8 mouse cellular contexts compared by ENCODE assay signal in the genomic region with DNA sequence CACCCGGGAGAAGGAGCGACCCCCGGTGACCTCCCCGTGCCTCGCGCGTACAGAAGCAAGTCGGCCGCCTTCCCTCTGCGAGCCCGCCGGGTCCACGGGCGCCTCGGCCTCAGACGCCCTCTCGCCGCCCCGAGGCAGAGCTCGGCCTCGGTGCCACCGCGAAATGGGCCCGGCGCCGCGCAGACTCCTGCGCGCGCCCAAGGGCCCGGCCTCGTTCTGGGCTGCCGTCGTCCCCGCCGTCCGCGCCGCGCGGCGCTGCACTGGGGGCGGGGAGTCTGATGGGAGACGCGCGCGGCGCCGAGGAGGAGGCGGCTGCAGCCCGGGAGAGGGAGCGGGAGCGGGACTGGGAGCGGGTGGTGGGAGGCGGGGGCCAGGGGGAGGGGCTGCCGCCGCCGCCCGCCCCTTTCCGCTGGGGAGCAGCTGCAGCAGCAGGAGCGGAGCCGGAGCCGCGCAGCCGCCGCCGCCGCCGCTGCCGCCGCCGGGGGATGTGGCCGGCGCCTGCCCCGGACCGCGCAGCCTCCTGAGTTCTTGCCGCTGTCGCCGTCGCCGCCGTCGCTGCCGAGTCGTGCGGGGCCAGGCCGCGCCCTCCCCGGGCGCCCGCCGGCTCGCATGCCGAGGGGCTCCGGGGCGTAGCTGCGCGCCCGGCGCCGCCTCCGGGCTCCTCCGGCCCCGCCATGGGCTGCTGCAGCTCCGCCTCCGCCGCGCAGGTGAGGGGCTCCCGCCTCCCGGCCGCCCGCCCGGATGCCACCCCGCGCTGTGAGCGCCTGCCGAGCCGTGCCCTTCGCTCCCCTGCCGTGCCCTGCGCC. TPM values are rescaled to one million over a fixed set of nuclear protein-coding genes. Genes with fewer than 3 reads are reported as not detected.
DNase-seq lines count a peak whose midpoint lies in the region; ATAC-seq and TF ChIP-seq lines count a peak whose summit lies in the region.

A gene (plus strand): TSS at position 404 of the 806 bp plus-strand sequence.

- no peaks in the 10 kb centered on the region for H3K9me3 ChIP-seq in lung, postnatal 0 days (ENCODE audit: low read length)

- peak within 1 kb of the TSS; percentile 69 for H3K9ac ChIP-seq in lung, postnatal 0 days (replicated peaks; ENCODE audit: low read depth)

- ATAC-seq in lung, postnatal 0 days = peak; percentile 98

- H3K4me1 ChIP-seq in lung, postnatal 0 days (ENCODE audit: insufficient read depth, low read depth, low read length) = 0 out of 2 replicates have a peak, but pooled peaks cover 3% of the 10 kb centered on the region

- H3K4me3 ChIP-seq in lung, postnatal 0 days (ENCODE audit: low read depth, low read length) = peak within 1 kb of the TSS; percentile 90

- under 1% methylated on average over 62 of the region's 122 CpGs for WGBS in lung, postnatal 0 days

- peak; percentile 34; the same call in 1 of the 2 replicates for TF ChIP-seq CTCF in lung, postnatal 0 days (IDR thresholded peaks at IDR 0.05)

- H3K27me3 ChIP-seq in lung, postnatal 0 days (replicated peaks; ENCODE audit: insufficient read depth, low read length) = no peaks in the 10 kb centered on the region

- H3K36me3 ChIP-seq in lung, postnatal 0 days (ENCODE audit: insufficient read depth, low read length) = no peaks in the 10 kb centered on the region

- peak; percentile 98 for DNase-seq in Muller cell, postnatal 12 days (ENCODE audit: inconsistent ontology term)
- peak; percentile 81 for DNase-seq in cerebellum, adult 8-10 months
- DNase-seq in forelimb bud, embryonic 11.5 days (ENCODE audit: low read depth, low spot score) = peak; percentile 87
- peak; percentile 91 for DNase-seq in heart, postnatal 4 days
- DNase-seq in layer of hippocampus, adult 9-11 months = peak; percentile 89
- DNase-seq in lung, postnatal 0 days (ENCODE audit: low spot score) = peak; percentile 98
- peak; percentile 72 for DNase-seq in ovary, postnatal 14 days (ENCODE audit: low spot score)
- DNase-seq in thymus, postnatal 10 days (ENCODE audit: low spot score in 2 of 2) = peak; percentile 63 to 77

- peak within 1 kb of the TSS; percentile 81 for H3K4me2 ChIP-seq in lung, postnatal 0 days (replicated peaks; ENCODE audit: low read depth, low read length)

- H3K27ac ChIP-seq in lung, postnatal 0 days (ENCODE audit: low read length) = peak within 1 kb of the TSS; percentile 93

- no peak for TF ChIP-seq EP300 in lung, postnatal 0 days (IDR thresholded peaks at IDR 0.05)

RNA-seq across cellular contexts. Expression of the gene that starts here (rescaled TPM):
- 10 to 100 TPM; 40.9 to 43.2 TPM for total RNA-seq in heart, postnatal 4 days (2021)
- 30.4 and 31.7 TPM in 2 replicates for polyA plus RNA-seq in lung, postnatal 0 days (2015; fragmentation: Nextera tagmentation; extraction: Ambion mirVana)

Comparison
In these comparisons a context has a peak if more than half of its experiments do, and no peak if none do; other contexts are left out.
1. Peak in every context shown above with its lines: DNase-seq, ATAC-seq, H3K4me3 ChIP-seq and H3K27ac ChIP-seq.